Mouse (Mus musculus): ENCODE results near the gene Fkbp6. TPM values are rescaled to one million over a fixed set of nuclear protein-coding genes. Genes with fewer than 3 reads are reported as not detected.

Gene Fkbp6
- total and polyA plus RNA-seq, 2 experiments from 2014 or later, result not detected

GRCm38 (mm10) chr5:135280226-135280625 lies 69.6 kb downstream of the Fkbp6 start:
- WGBS, result 67% methylated on average over 9 of the region's 9 CpGs
- Histone ChIP-seq H3K4me1 (ENCODE audit: insufficient read depth) (0 out of 2 replicates have a peak, but pooled peaks cover 6% of the 10 kb centered on the region), H3K27me3 (ENCODE audit: insufficient read depth, low read length) (no peaks in the 10 kb centered on the region), H3K4me2 (ENCODE audit: low read depth) (no peak overlapping the region), H3K4me3 (ENCODE audit: low read depth, low read length) (no peak overlapping the region), H3K36me3 (ENCODE audit: insufficient read depth) (no peaks in the 10 kb centered on the region), H3K9me3 (ENCODE audit: low read length) (no peaks in the 10 kb centered on the region), H3K9ac (no peak overlapping the region), H3K27ac (ENCODE audit: low read depth, low read length) (no peak overlapping the region)
- ATAC-seq (no peak), DNase-seq (no peak)
- TF ChIP-seq CTCF (IDR thresholded peaks at IDR 0.05; ENCODE audit: low read depth), result no peak

GRCm38 (mm10) chr5:135276597-135276996 lies 73.2 kb downstream of the Fkbp6 start:
- TF ChIP-seq CTCF (IDR thresholded peaks at IDR 0.05; ENCODE audit: low read depth), result no peak
- H3K9ac ChIP-seq, result no peak overlapping the region
- H3K9me3 ChIP-seq (ENCODE audit: low read length), result no peaks in the 10 kb centered on the region
- no peak overlapping the region for H3K4me3 ChIP-seq (ENCODE audit: low read depth, low read length)
- H3K4me1 ChIP-seq (ENCODE audit: insufficient read depth), result 0 out of 2 replicates have a peak, but pooled peaks cover 6% of the 10 kb centered on the region
- ATAC-seq, result 0 out of 2 replicates have a peak, but pooled peaks have one; percentile 15
- 11% methylated on average over 36 of the region's 36 CpGs for WGBS
- H3K36me3 ChIP-seq (ENCODE audit: insufficient read depth), result no peaks in the 10 kb centered on the region
- H3K4me2 ChIP-seq (ENCODE audit: low read depth), result peak overlapping the region; percentile 35
- no peak overlapping the region for H3K27ac ChIP-seq (ENCODE audit: low read depth, low read length)
- H3K27me3 ChIP-seq (ENCODE audit: insufficient read depth, low read length), result no peaks in the 10 kb centered on the region
- DNase-seq, result no peak

DNA sequence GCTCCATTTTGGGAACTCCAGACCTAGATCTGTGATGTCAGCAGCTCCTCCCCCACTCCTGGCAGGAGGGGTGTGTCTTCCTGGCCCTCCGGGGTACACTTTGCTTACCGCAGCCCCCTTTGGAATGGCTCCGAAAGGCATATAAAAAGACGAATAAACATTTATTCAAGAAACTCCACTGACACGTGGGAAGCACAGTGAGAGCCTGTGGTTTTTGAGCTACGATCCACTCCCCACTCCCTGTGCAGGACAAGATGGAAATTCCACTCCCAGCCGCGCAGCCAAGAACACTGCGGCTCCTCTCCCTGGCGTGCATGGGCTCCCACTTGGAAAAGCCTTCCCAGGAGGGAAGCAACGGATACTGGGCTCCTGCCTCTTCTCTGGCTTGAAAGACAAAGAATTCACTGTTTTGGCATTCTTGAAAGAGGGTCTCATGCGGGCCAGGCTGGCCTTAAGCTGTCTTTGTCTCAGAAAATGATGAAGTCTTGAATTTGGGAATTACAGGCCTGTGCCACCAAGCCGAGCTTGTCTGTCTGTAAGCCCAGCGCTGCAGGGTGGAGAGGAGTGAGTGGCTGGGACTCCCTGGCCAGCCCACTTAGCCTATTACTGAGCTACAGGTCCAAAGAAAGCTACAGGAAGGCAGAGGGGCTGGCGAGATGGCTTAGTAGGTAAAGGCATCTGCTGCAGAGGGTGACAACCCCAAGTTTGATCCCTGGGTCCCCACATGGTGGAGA lies 75.0 kb downstream of the Fkbp6 start:
- DNase-seq (peak; percentile 50), ATAC-seq (peak; percentile 54)
- TF ChIP-seq CTCF (IDR thresholded peaks at IDR 0.05; ENCODE audit: low read depth), result no peak
- peak overlapping the region; percentile 54 for H3K27ac ChIP-seq (ENCODE audit: low read depth, low read length)
- H3K4me1 ChIP-seq (ENCODE audit: insufficient read depth), result 0 out of 2 replicates have a peak, but pooled peaks cover 6% of the 10 kb centered on the region
- H3K36me3 ChIP-seq (ENCODE audit: insufficient read depth), result no peaks in the 10 kb centered on the region
- no peaks in the 10 kb centered on the region for H3K9me3 ChIP-seq (ENCODE audit: low read length)
- no peak overlapping the region for H3K9ac ChIP-seq
- WGBS, result 12% methylated on average over 15 of the region's 15 CpGs
- peak overlapping the region; percentile 16; the same call in 1 of the 2 replicates for H3K4me2 ChIP-seq (ENCODE audit: low read depth)
- no peak overlapping the region for H3K4me3 ChIP-seq (ENCODE audit: low read depth, low read length)
- H3K27me3 ChIP-seq (ENCODE audit: insufficient read depth, low read length), result no peaks in the 10 kb centered on the region

- TF ChIP-seq CTCF (IDR thresholded peaks at IDR 0.05; ENCODE audit: low read depth), result no peak
- peak; percentile 76 for ATAC-seq
- peak; percentile 80 for DNase-seq
- WGBS, result 19% methylated on average over 12 of the region's 12 CpGs
- Histone ChIP-seq H3K9me3 (ENCODE audit: low read length) (no peaks in the 10 kb centered on the region), H3K27ac (ENCODE audit: low read depth, low read length) (no peak overlapping the region), H3K9ac (no peak overlapping the region), H3K27me3 (ENCODE audit: insufficient read depth, low read length) (no peaks in the 10 kb centered on the region), H3K4me2 (ENCODE audit: low read depth) (no peak overlapping the region), H3K4me1 (ENCODE audit: insufficient read depth) (0 out of 2 replicates have a peak, but pooled peaks cover 4% of the 10 kb centered on the region), H3K36me3 (ENCODE audit: insufficient read depth) (no peaks in the 10 kb centered on the region), H3K4me3 (ENCODE audit: low read depth, low read length) (no peak overlapping the region)
These were observed 78.2 kb downstream of the Fkbp6 start for GRCm38 (mm10) chr5:135271563-135272165.

DNA sequence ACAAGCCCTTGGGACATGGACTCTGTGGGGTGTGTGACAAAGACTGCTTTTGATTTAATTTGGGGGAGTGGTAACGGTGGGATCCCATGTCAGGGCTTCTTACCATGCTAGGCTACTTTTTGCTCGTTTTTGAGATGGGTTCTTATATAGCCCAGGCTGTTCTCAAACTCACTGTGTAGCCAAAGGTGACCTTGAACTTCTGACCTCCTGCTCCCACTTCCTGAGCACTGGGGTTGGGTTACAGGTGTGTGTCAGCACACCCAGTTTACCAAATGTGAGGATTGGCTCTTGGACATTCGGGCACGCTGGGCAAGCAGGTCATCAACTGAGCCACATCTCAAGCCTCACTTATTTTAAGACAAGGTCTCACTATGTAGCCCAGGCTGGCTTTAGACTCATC lies 79.5 kb downstream of the Fkbp6 start:
- Histone ChIP-seq H3K9me3 (ENCODE audit: low read length) (no peaks in the 10 kb centered on the region), H3K4me3 (ENCODE audit: low read depth, low read length) (no peak overlapping the region), H3K27ac (ENCODE audit: low read depth, low read length) (no peak overlapping the region), H3K4me1 (ENCODE audit: insufficient read depth) (no peaks in the 10 kb centered on the region), H3K36me3 (ENCODE audit: insufficient read depth) (no peaks in the 10 kb centered on the region), H3K27me3 (ENCODE audit: insufficient read depth, low read length) (no peaks in the 10 kb centered on the region), H3K4me2 (ENCODE audit: low read depth) (no peak overlapping the region), H3K9ac (no peak overlapping the region)
- no peak for TF ChIP-seq CTCF (IDR thresholded peaks at IDR 0.05; ENCODE audit: low read depth)
- DNase-seq (no peak), ATAC-seq (no peak)
- 87% methylated on average over 4 of the region's 4 CpGs for WGBS

DNA sequence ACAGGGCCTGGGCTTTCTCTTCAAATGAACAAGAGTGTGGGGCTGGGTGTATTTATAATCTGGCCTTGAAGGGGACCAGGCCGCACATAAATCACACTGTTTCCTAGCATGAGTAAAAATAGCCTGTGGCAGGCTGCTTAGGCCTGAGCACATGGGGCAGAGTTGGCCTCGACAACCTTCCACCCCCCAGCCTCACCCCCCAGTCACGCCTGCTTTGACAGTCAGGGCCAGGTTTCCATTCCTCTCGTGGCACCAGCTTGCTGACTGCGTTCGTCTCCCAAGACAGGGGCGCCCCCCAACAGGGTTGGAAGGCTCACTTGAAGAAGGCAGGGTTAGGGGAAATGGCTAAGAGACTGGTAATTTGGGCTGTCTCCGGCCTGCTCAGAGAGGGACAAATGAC lies 80.4 kb downstream of the Fkbp6 start:
- ATAC-seq (no peak), DNase-seq (no peak)
- Histone ChIP-seq H3K9me3 (ENCODE audit: low read length) (no peaks in the 10 kb centered on the region), H3K4me1 (ENCODE audit: insufficient read depth) (no peaks in the 10 kb centered on the region), H3K4me3 (ENCODE audit: low read depth, low read length) (no peak overlapping the region), H3K4me2 (ENCODE audit: low read depth) (no peak overlapping the region), H3K36me3 (ENCODE audit: insufficient read depth) (no peaks in the 10 kb centered on the region), H3K27me3 (ENCODE audit: insufficient read depth, low read length) (no peaks in the 10 kb centered on the region), H3K27ac (ENCODE audit: low read depth, low read length) (no peak overlapping the region), H3K9ac (no peak overlapping the region)
- 77% methylated on average over 8 of the region's 8 CpGs for WGBS
- TF ChIP-seq CTCF (IDR thresholded peaks at IDR 0.05; ENCODE audit: low read depth), result no peak

DNA sequence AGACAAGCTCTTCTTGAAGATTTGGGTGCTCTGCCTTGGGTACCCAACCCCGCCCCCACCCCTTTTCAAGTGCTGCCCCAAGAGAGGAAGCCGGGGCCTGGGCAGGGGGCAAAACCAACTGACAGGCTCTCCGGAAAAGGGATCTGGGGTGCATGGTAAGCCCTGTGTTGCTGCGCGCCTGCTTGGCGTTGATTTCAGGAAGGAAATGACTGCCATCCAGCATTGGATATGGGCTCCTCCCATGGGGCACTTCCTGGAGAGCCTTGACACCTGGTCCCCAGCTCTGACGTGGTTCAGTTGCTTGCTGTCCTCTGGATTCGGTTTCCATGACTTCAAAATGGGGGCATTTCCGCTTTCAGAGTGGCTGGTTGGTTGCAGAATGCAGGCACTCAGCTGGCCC lies 85.3 kb downstream of the Fkbp6 start:
- ATAC-seq (0 out of 2 replicates have a peak, but pooled peaks have one; percentile 34), DNase-seq (no peak)
- H3K9me3 ChIP-seq (ENCODE audit: low read length), result no peaks in the 10 kb centered on the region
- no peak overlapping the region for H3K4me2 ChIP-seq (ENCODE audit: low read depth)
- no peaks in the 10 kb centered on the region for H3K36me3 ChIP-seq (ENCODE audit: insufficient read depth)
- no peak overlapping the region for H3K9ac ChIP-seq
- H3K27ac ChIP-seq (ENCODE audit: low read depth, low read length), result peak overlapping the region; percentile 50
- H3K4me3 ChIP-seq (ENCODE audit: low read depth, low read length), result no peak overlapping the region
- WGBS, result 49% methylated on average over 9 of the region's 9 CpGs
- no peaks in the 10 kb centered on the region for H3K27me3 ChIP-seq (ENCODE audit: insufficient read depth, low read length)
- no peak for TF ChIP-seq CTCF (IDR thresholded peaks at IDR 0.05; ENCODE audit: low read depth)
- no peaks in the 10 kb centered on the region for H3K4me1 ChIP-seq (ENCODE audit: insufficient read depth)

Measured in forebrain, postnatal 0 days (tissue).